Mouse (Mus musculus) CD4-positive, CD25-positive, alpha-beta regulatory T cell, adult 4 months (primary cell): ENCODE measurements around the gene Kcnn1. TPM values are rescaled to one million over a fixed set of nuclear protein-coding genes. Genes with fewer than 3 reads are reported as not detected.

Source experiments
- ATAC-seq: one replicate; pipeline ENCODE4 v1.8.0; 2017
- polyA plus RNA-seq, 2 experiments: library from polyadenylated mRNA; unstranded; fragments of 100-300 nt; shearing (Covaris generic); gene quantifications; one replicate each; pipeline ENCODE4 v1.2.1; 2017

Kcnn1 gene
- polyA plus RNA-seq, 2 experiments from 2014 or later, result not detected

GRCm38 (mm10) chr8:70866001-70866520 is 3.0 kb upstream of the Kcnn1 start:
- no peak for ATAC-seq

GRCm38 (mm10) chr8:70865350-70866000 is 2.4 kb upstream of the Kcnn1 start:
- ATAC-seq, result peak; percentile 84

GRCm38 (mm10) chr8:70864712-70865221 is 1.7 kb upstream of the Kcnn1 start:
- no peak for ATAC-seq

- no peak for ATAC-seq
Measured at GRCm38 (mm10) chr8:70863956-70864711, 1.1 kb upstream of the Kcnn1 start.

- no peak for ATAC-seq
Measured at GRCm38 (mm10) chr8:70857516-70857915, 5.5 kb downstream of the Kcnn1 start.

GRCm38 (mm10) chr8:70856541-70857197 is 6.4 kb downstream of the Kcnn1 start:
- ATAC-seq, result no peak

GRCm38 (mm10) chr8:70856028-70856427 is 7.0 kb downstream of the Kcnn1 start:
- no peak for ATAC-seq

- ATAC-seq, result no peak
Measured at GRCm38 (mm10) chr8:70853863-70854262, 9.2 kb downstream of the Kcnn1 start.

- no peak for ATAC-seq
Measured at GRCm38 (mm10) chr8:70852595-70853231, 10.3 kb downstream of the Kcnn1 start.

- ATAC-seq, result no peak
Measured at GRCm38 (mm10) chr8:70851837-70852236, 11.2 kb downstream of the Kcnn1 start.

GRCm38 (mm10) chr8:70850947-70851346 is 12.1 kb downstream of the Kcnn1 start:
- ATAC-seq, result no peak

- ATAC-seq, result no peak
Measured at GRCm38 (mm10) chr8:70850132-70850845, 12.8 kb downstream of the Kcnn1 start.

- no peak for ATAC-seq
Measured at GRCm38 (mm10) chr8:70849333-70849990, 13.6 kb downstream of the Kcnn1 start.

GRCm38 (mm10) chr8:70846371-70847154 is 16.5 kb downstream of the Kcnn1 start:
- no peak for ATAC-seq

- no peak for ATAC-seq
Measured at GRCm38 (mm10) chr8:70845108-70845507, 17.9 kb downstream of the Kcnn1 start.

- no peak for ATAC-seq
Measured at GRCm38 (mm10) chr8:70844523-70844922, 18.5 kb downstream of the Kcnn1 start.

- ATAC-seq, result no peak
Measured at GRCm38 (mm10) chr8:70843941-70844340, 19.1 kb downstream of the Kcnn1 start.

GRCm38 (mm10) chr8:70843214-70843773 is 19.8 kb downstream of the Kcnn1 start:
- ATAC-seq, result no peak

GRCm38 (mm10) chr8:70842484-70842883 is 20.6 kb downstream of the Kcnn1 start:
- no peak for ATAC-seq
